Mouse (Mus musculus) erythroblast, embryonic 14.5 days (primary cell): ENCODE measurements around the gene Selenow. TPM values are rescaled to one million over a fixed set of nuclear protein-coding genes. Genes with fewer than 3 reads are reported as not detected.
"Not testable (repeated sequence)": the region's sequence is repeated elsewhere in the genome, so short reads cannot be mapped to it uniquely, and the experiment has no call there.

ENCODE experiments used
- H3K27me3 ChIP-seq: 2 replicates; pipeline ENCODE4 v1.6.1; 2012; ENCODE audit warnings: inconsistent platforms; ENCODE audit not compliant: control insufficient read depth
- H3K36me3 ChIP-seq: 2 replicates; pipeline ENCODE4 v1.6.1; 2012; ENCODE audit warnings: mild to moderate bottlenecking, inconsistent platforms; ENCODE audit not compliant: control insufficient read depth
- H3K4me1 ChIP-seq: 2 replicates; pipeline ENCODE4 v1.6.1; 2012; ENCODE audit warnings: inconsistent platforms; ENCODE audit not compliant: control insufficient read depth
- H3K4me3 ChIP-seq: replicated peaks from 2 replicates; pipeline ENCODE3; 2012; ENCODE audit warnings: moderate library complexity, mild to moderate bottlenecking, inconsistent platforms
- H3K9me3 ChIP-seq: 2 replicates; pipeline ENCODE4 v1.6.1; 2012; ENCODE audit warnings: low read length, inconsistent platforms, mixed read lengths; ENCODE audit not compliant: control insufficient read depth
- GATA1 ChIP-seq: IDR thresholded peaks from 2 replicates; pipeline ENCODE4 v1.6.1; 2012; ENCODE audit warnings: low read length, inconsistent platforms, mixed read lengths
- TAL1 ChIP-seq: IDR thresholded peaks from 3 replicates; pipeline ENCODE4 v1.6.1; 2012; ENCODE audit warnings: low read length, inconsistent platforms, mixed read lengths
- polyA plus RNA-seq: library from polyadenylated mRNA; stranded (reverse); fragments of >175 nt; gene quantifications from 2 replicates; pipeline ENCODE4 v1.2.3, GENCODE M21; 2012

Selenow gene
- polyA plus RNA-seq, 1 experiment, result 206 TPM

GRCm38 (mm10) chr7:15916134-15916723 lies 6.0 kb downstream of the Selenow start:
- H3K36me3 ChIP-seq, result peaks cover 36% of the 10 kb centered on the region

GRCm38 (mm10) chr7:15915695-15916094 lies 6.5 kb downstream of the Selenow start:
- not testable (repeated sequence) for H3K27me3 ChIP-seq, H3K4me3 ChIP-seq, H3K9me3 ChIP-seq
- Histone ChIP-seq H3K36me3 (peaks cover 33% of the 10 kb centered on the region), H3K4me1 (peaks cover 22% of the 10 kb centered on the region)

More at GRCm38 (mm10) chr7:15916134-15916723, 6.0 kb downstream of the Selenow start:
- TF ChIP-seq GATA1, result no peak
- no peak for TF ChIP-seq TAL1
- Histone ChIP-seq H3K27me3 (no peaks in the 10 kb centered on the region), H3K4me1 (peaks cover 27% of the 10 kb centered on the region), H3K9me3 (no peaks in the 10 kb centered on the region), H3K4me3 (no peak overlapping the region)

GRCm38 (mm10) chr7:15914751-15915150 lies 7.5 kb downstream of the Selenow start:
- Histone ChIP-seq H3K4me3 (no peak overlapping the region), H3K9me3 (no peaks in the 10 kb centered on the region), H3K4me1 (peaks cover 12% of the 10 kb centered on the region), H3K36me3 (peaks cover 25% of the 10 kb centered on the region), H3K27me3 (no peaks in the 10 kb centered on the region)
- no peak for TF ChIP-seq TAL1
- TF ChIP-seq GATA1, result no peak

GRCm38 (mm10) chr7:15914252-15914651 lies 8.0 kb downstream of the Selenow start:
- TF ChIP-seq GATA1, result no peak
- TF ChIP-seq TAL1, result no peak
- Histone ChIP-seq H3K9me3 (no peaks in the 10 kb centered on the region), H3K4me3 (no peak overlapping the region), H3K36me3 (peaks cover 20% of the 10 kb centered on the region), H3K27me3 (no peaks in the 10 kb centered on the region), H3K4me1 (peaks cover 7% of the 10 kb centered on the region)

- no peaks in the 10 kb centered on the region for H3K27me3 ChIP-seq
- peaks cover 4% of the 10 kb centered on the region for H3K36me3 ChIP-seq
- H3K4me1 ChIP-seq, result peaks cover 1% of the 10 kb centered on the region; the same call in 1 of the 2 replicates
- H3K9me3 ChIP-seq, result no peaks in the 10 kb centered on the region
- no peak overlapping the region for H3K4me3 ChIP-seq
- TF ChIP-seq GATA1 (no peak), TAL1 (no peak)
Measured at GRCm38 (mm10) chr7:15912183-15912582, 10.0 kb downstream of the Selenow start.

- no peaks in the 10 kb centered on the region for H3K4me1 ChIP-seq
- no peaks in the 10 kb centered on the region for H3K36me3 ChIP-seq
- TF ChIP-seq TAL1 (no peak), GATA1 (no peak)
- no peaks in the 10 kb centered on the region for H3K9me3 ChIP-seq
- H3K4me3 ChIP-seq, result no peak overlapping the region
- H3K27me3 ChIP-seq, result no peaks in the 10 kb centered on the region
Measured at GRCm38 (mm10) chr7:15910521-15910920, 11.7 kb downstream of the Selenow start.

- Histone ChIP-seq H3K4me1 (no peaks in the 10 kb centered on the region), H3K4me3 (no peak overlapping the region)
- no peak for TF ChIP-seq GATA1
- TF ChIP-seq TAL1, result no peak
Measured at GRCm38 (mm10) chr7:15907971-15908590, 14.1 kb downstream of the Selenow start.

GRCm38 (mm10) chr7:15906602-15907001 lies 15.6 kb downstream of the Selenow start:
- no peaks in the 10 kb centered on the region for H3K27me3 ChIP-seq
- no peaks in the 10 kb centered on the region for H3K9me3 ChIP-seq
- H3K4me1 ChIP-seq, result no peaks in the 10 kb centered on the region
- no peak overlapping the region for H3K4me3 ChIP-seq
- no peaks in the 10 kb centered on the region for H3K36me3 ChIP-seq
- TF ChIP-seq TAL1, result no peak
- no peak for TF ChIP-seq GATA1

More at GRCm38 (mm10) chr7:15907971-15908590, 14.1 kb downstream of the Selenow start:
- Histone ChIP-seq H3K27me3 (no peaks in the 10 kb centered on the region), H3K9me3 (no peaks in the 10 kb centered on the region), H3K36me3 (no peaks in the 10 kb centered on the region)

- no peaks in the 10 kb centered on the region for H3K36me3 ChIP-seq
- H3K27me3 ChIP-seq, result no peaks in the 10 kb centered on the region
- TF ChIP-seq GATA1 (no peak), TAL1 (no peak)
- H3K4me3 ChIP-seq, result no peak overlapping the region
- H3K9me3 ChIP-seq, result no peaks in the 10 kb centered on the region
- no peaks in the 10 kb centered on the region for H3K4me1 ChIP-seq
Measured at GRCm38 (mm10) chr7:15905861-15906260, 16.3 kb downstream of the Selenow start.
